Mouse (Mus musculus) gonadal fat pad, adult 2 months (tissue): ENCODE measurements around the gene Cfap70. TPM values are rescaled to one million over a fixed set of nuclear protein-coding genes. Genes with fewer than 3 reads are reported as not detected.

Experiments
- DNase-seq: peaks from one replicate; pipeline ENCODE4 v3.0.0-alpha.2; 2012; ENCODE audit warnings: low read depth
- polyA plus RNA-seq: library from polyadenylated mRNA; depleted of rRNA; stranded (reverse); fragments of >200 nt; gene quantifications from 2 replicates; pipeline ENCODE4 v1.2.3, GENCODE M21; 2012; rRNA removed

Gene Cfap70
- polyA plus RNA-seq = 0.78 and 0.85 TPM in 2 replicates

DNA sequence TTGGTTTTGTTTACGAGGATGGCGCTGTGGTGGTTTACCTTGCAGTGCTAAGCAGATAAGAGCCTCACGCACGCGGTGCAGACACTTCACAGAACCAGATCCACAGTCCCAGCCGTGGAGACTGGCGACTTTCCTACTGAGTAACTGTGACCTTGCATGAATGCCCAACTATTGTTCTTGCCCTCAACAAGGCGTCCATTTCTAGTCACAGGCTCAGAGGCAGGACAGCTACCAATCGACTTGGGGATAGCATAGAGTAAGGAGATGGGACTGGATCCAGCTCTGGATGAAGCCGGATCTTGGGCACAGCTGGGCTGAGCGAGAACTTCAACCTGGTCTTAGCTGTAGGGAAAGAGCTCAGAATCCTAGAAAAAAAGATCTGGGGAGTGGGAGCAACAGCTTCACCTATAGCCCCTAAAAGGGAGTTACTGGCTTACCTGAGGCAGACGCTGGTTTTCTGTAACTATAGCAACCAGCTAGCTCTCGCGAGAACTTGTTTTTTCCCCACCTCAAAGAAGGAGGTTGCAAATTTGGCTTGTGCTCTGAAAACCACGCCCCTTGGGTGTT lies at the start of gene Cfap70:
Cfap70 (minus strand) TSS at position 462 of the 567 bp plus-strand sequence.
- peak; percentile 31 for DNase-seq

DNA sequence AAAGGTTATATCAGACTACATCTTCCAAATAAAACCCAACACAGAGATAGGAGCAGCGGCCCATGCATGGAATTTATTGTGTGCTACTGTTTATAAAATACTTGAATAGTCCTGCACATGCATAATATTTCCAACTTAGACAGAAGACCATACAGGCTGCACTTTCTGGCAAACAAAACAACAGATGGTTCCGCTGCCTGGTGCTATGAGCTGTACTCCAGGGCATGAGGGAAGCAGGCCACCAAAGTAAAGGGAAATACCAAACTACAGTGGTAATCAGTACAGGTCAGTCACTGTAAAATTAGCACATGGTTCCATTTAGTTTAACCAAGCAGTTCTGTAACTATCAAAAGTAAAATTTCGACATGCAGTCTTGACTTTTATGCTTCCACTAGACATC lies 48.0 kb upstream of the Cfap70 start:
- DNase-seq = no peak

- no peak for DNase-seq
Measured at GRCm38 (mm10) chr14:20496603-20497002, 44.6 kb upstream of the Cfap70 start, which contains the start of gene Mss51. TSS of gene Mss51 (minus strand) at chr14:20496901.

DNA sequence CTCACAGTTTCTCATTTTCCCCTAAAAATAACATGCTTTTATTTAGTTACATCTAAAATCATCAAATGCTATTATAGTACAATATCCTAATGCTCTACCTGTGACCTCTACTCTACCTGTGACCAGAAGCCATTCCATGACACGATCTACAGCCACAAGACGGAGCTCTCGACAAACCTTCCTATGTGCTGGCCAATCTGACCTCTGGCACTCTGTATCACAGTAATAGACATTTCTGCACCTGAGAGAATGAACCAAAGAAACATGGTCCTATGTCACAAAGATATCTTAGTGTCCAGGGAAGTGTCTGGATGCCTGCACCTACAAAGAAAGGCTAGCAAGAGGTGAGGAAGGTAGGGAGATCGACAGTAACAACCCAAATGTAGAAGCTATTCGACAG lies 34.0 kb upstream of the Cfap70 start:
- DNase-seq = no peak

DNA sequence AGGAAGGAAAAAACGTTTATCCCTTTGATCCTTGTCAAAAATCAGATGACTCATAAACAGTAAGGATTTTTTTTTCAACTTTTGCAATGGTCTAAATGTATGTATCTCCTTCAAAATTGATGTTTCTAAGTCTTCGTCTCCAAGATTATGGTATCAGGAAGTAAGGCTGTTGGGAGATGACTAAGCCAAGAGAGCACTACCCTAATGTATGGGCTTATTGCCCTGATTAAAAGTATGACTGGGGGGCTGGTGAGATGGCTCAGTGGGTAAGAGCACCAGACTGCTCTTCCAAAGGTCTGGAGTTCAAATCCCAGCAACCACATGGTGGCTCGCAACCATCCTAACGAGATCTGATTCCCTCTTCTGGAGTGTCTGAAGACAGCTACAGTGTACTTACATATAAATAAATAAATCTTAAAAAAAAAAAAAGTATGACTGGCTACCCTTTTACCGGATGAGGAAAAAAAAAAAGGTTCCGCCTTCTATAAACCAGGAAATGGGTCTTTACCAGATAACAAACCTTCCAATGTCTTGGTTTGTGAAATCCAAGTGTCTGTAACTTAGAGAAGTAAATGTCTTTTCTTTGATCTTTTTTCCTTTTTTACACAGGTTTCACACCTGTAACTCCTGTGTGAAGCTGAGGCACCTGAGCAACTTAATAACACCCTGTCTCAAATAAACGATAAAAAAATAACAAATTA lies 30.2 kb upstream of the Cfap70 start:
- no peak for DNase-seq

- no peak for DNase-seq
Measured at GRCm38 (mm10) chr14:20481211-20481610, 29.2 kb upstream of the Cfap70 start.

- no peak for DNase-seq
Measured at GRCm38 (mm10) chr14:20480195-20480579, 28.2 kb upstream of the Cfap70 start.

- DNase-seq = peak; percentile 62
Measured at GRCm38 (mm10) chr14:20479291-20480194, 27.5 kb upstream of the Cfap70 start, which contains the start of gene Anxa7. TSS of gene Anxa7 (minus strand) at chr14:20480133.

DNA sequence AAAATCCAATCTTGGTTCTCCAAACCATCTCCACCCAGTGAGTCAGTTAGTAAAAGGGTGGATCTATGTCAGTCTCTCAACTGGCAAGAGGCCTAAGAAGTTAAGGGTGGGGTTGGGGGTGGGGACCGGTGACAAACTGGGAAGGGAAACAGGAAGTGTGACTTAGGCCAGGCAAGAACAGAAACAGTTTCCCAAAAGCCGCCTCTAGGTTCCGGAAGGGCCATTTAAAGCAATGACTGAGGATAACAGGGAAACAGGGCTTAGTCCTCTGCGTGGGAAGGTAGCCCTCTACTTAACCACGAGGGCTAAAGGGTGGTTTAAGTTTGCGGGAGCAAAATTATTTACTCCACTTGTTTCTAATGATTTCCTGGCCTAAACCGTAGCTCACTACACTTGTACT lies 26.8 kb upstream of the Cfap70 start:
- no peak for DNase-seq

- no peak for DNase-seq
Measured at GRCm38 (mm10) chr14:20478385-20478784, 26.4 kb upstream of the Cfap70 start.

- no peak for DNase-seq
Measured at GRCm38 (mm10) chr14:20477261-20478025, 25.4 kb upstream of the Cfap70 start.

- no peak for DNase-seq
Measured at GRCm38 (mm10) chr14:20460216-20460615, 8.2 kb upstream of the Cfap70 start.

DNA sequence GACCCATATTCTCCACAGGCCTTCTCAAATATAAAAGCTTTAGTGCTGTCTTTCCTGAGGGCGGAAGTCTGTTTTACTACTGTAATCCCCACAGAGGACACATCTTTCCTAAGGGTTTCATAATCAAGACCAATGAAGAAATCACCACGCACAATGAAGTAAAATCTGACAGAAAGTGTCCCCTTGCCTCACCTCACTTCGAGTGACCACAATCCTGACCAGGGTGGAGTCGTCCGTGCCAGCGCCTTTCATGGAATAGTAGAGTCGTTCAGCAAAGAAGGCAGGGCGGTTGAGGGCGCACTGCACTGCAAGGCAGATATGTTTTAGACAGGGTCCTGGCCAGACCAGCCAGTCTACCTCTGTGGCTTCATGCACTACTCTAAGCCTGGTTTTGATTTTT lies 6.4 kb upstream of the Cfap70 start:
- no peak for DNase-seq

- DNase-seq = no peak
Measured at GRCm38 (mm10) chr14:20452929-20453328, 903 bp upstream of the Cfap70 start.

DNA sequence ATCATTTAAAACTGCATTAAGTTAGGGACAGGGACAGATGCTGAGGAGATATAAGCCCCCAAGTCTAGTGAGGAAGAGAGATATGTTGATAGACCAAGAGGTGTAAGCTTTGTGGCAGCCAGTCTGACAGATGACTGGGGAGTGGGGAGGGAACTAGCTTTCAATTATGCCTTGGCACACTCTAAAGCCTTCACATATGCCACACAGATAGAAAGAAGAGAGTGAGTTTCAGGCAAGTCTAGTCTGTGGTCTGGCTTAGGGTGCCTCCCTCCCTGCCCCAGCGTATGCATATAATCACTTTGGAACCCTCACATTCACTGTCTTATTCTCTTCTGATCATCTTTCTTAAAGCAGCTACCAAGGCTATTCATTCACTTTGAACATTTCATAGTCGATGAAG lies 724 bp downstream of the Cfap70 start:
- no peak for DNase-seq

DNA sequence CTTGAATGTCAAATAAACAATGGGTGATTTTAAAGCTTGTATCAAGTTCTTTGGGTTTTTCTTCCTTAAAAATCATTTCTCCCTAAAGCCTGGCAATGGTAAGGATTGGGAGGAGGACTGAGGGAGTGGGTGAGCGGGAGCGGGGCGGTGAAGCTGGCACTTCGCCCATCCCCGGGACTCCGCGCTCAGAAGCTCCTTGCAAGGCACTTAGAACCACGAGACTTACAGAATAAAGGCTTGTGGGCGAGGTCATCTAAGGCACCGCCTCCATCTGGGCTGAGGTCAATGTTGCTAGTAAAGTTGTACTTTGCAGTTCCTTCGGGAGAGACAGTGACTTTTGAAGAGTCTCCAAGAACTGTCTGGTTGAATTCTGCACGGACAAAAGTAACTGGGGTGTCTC lies 4.8 kb downstream of the Cfap70 start:
- DNase-seq = no peak

DNA sequence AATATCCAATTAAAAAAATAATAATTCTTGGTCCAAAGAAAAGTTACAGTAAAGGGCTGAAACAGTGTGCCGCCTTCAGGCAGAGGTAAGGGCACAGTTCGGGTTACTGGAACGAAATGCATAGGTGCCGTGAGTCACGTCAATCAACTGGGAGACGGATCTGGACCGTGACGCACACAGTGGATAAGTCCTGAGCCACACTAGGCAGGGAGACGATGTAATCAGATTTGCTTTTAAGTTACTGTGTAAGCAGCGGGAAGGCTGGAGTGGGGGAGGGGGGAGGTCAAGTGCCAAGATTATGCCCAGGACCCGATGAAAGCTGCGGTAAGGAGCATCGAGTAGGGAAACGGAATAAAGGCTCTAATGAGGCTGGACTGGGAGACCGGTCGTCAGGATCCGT lies 9.8 kb downstream of the Cfap70 start:
- DNase-seq = no peak

GRCm38 (mm10) chr14:20436976-20437375 lies 15.1 kb downstream of the Cfap70 start:
- DNase-seq = no peak

DNA sequence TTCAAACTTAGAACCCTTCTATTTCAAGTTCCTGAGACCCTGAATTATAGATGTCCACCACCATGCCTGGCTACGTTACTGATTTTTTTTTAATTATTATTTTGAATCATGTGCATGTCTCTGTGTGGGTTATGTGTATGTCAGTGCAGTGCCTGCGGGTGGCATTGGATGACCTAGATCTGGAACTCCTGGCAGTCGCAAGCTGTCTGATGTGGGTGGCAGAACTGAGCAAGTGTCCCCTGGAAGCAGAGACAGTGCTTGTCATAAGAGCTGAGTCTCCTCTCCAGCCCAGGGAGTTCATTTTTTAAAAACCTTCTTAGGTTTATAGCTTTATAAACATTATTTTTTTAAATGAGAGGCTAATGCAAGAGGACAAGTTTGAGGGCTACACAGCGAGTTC lies 19.6 kb downstream of the Cfap70 start:
- DNase-seq = no peak

DNA sequence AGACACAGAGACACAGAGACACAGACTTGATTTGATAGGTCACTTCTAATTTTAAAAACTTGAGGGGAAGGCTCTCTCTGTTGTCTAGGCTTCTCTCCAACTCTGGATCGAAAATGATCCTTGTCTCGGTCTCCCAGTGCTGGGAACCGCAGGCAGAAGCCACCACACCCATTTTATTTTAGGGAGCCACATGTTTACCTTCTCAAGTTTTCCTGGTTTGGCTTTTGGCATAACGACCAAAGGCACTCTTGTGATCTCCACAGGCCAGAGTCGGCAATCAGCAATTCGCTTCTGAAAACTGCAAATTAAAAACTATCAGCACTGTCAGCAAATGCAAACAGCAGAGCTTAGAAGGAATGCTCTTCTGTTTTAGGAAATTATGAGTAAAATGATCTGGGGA lies 20.3 kb downstream of the Cfap70 start:
- DNase-seq = no peak

DNA sequence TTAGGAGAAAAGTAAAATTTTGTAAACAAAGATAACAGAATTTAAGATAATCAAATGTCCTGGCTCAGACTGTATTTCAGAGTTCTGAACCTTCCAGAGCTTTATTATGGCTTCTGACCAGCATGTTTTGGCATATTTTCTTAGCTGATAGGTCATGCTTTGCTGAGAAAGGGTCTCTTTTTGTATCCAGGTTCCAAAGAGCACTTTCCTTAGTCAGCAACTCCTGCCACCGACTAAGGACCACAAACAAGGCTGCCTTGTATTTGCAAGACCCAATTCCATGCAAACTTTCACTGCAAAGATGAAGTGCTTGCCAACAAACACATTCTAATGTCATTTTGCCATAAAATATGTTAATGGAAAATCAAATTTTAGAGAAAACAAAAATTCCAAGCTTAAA lies 22.2 kb downstream of the Cfap70 start:
- no peak for DNase-seq

DNA sequence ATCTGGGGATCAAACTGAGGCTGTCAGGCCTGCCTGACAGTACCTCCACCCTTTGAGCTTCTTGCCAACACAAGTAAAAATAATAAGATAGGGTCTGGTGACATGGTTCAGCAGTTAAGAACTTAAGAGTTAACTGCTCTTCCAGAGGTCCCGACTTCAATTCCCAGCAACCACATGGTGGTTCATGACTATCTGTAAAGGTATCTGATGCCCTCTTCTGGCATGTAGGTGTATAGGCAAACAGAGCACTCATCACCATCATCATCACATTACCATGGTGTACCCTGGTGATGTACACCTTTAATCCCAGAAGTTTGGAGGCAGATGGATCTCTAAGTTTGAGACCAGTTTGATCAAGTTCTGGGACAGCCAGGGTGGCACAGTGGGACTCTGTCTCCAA lies 23.4 kb downstream of the Cfap70 start:
- no peak for DNase-seq
